Mouse (Mus musculus) bone marrow macrophage, adult 2 months (primary cell): Measurements from ENCODE around the gene Setd2.

Experiments
- CTCF ChIP-seq: IDR thresholded peaks from 2 replicates; pipeline ENCODE4 v1.5.1; 2012; ENCODE audit warnings: low read depth, mild to moderate bottlenecking, low read length, moderate library complexity
- POLR2A ChIP-seq: IDR thresholded peaks from 2 replicates; pipeline ENCODE4 v1.6.1; 2012; ENCODE audit warnings: mild to moderate bottlenecking, low read depth, low read length, borderline replicate concordance

- TF ChIP-seq POLR2A, result no peak
- no peak for TF ChIP-seq CTCF
Measured at GRCm38 (mm10) chr9:110583521-110583920, 51.1 kb downstream of the Setd2 start.
